Comparison of ENCODE assay signal across 21 mouse cellular contexts in the genomic region with DNA sequence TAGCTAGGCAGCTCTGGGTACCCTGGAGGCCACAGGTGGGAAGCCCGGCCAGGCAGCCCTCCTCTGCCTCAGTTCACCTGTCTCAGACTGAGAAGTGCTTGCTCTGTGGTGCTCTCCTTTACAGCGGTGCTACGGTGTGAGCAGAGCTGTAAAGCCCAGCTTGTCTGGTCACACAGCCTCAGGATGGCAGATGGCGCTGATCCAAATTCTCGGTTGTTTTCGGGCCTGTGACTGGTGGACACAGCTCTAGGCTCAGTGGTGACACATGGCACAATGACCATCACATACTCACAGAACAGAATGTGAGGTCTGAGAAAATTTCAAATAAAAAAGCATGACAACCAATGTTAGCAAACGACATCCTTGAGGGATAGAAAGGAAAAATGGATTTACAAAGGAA. TPM values are rescaled to one million over a fixed set of nuclear protein-coding genes. Genes with fewer than 3 reads are reported as not detected.
DNase-seq lines count a peak whose midpoint lies in the region; ATAC-seq and TF ChIP-seq lines count a peak whose summit lies in the region.
"Had no signal": no experiment of that assay in that cellular context is flagged by ENCODE, and none has a peak within 500 bp of the region (broad histone marks: within the 10 kb centered on the region; RNA-seq: fewer than 3 reads in every experiment).

No protein-coding gene starts in this region.

- no peak overlapping the region for H3K27ac ChIP-seq in left cerebral cortex, adult 2 months

- peak; percentile 48 to 60 for DNase-seq in cerebellum, postnatal 10 days
- DNase-seq in cerebellum, postnatal 14 days, result peak; percentile 34 to 35
- no peak for DNase-seq in cerebellum, adult 11 months
- peak; percentile 17 for DNase-seq in left cerebral cortex, postnatal 4 days
- no peak for DNase-seq in left cerebral cortex, adult 2 months (ENCODE audit: extremely low spot score in 1 of 2, low spot score in 2 of 2)
- DNase-seq in brain, adult 2 months (ENCODE audit: low read depth, low spot score), result peak; percentile 30
- no peak for DNase-seq in heart, adult 18-20 months
- DNase-seq: adrenal gland, adult 2 months; adrenal gland, adult 8-10 months; adrenal gland, postnatal 10 days; adrenal gland, postnatal 14 days; adrenal gland, postnatal 25 days; adrenal gland, postnatal 36 days; B cell, adult 2 months; cerebellum, adult 11-12 months; cerebellum, adult 8-10 months had no signal

- no peak for TF ChIP-seq CTCF in left cerebral cortex, adult 2 months (IDR thresholded peaks at IDR 0.05)

- no peak overlapping the region for H3K4me3 ChIP-seq in left cerebral cortex, adult 2 months

- no peak for ATAC-seq in cerebellum, adult (ENCODE audit: insufficient number of reproducible peaks, low FRiP score, low TSS enrichment)
- ATAC-seq: activated CD4-positive, CD25-positive, alpha-beta regulatory T cell, adult 4 months; CD4-positive, CD25-positive, alpha-beta regulatory T cell, adult 4 months; Patski had no signal

- intact Hi-C loops in left cerebral cortex, postnatal 4 days (cut with DNase I), result no loop called here
- intact Hi-C loops in left cerebral cortex, adult 2 months (cut with DNase I), result no loop called here

RNA-seq across cellular contexts. Expression of a gene that starts 22.9 kb away (rescaled TPM):
- 10 to 100 TPM; 40.0 to 42.3 TPM for total RNA-seq in left cerebral cortex, postnatal 4 days (2021)
- 10 to 100 TPM; 47.1 to 54.1 TPM for total RNA-seq in left cerebral cortex, adult 2 months (2021)
- total RNA-seq in heart, adult 18-20 months (2021), result 10 to 100 TPM; 32.0 to 39.0 TPM

RNA-seq across cellular contexts. Expression of a gene that starts 37.1 kb away (rescaled TPM):
- 1 to 10 TPM in 1 of 2 experiments, under 1 TPM in 1; 0.94 to 1.1 TPM for total RNA-seq in left cerebral cortex, postnatal 4 days (2021)
- total RNA-seq in left cerebral cortex, adult 2 months (2021), result 1 to 10 TPM; 2.1 to 2.6 TPM
- 1 to 10 TPM in 1 of 2 experiments, under 1 TPM in 1; 0.60 to 2.9 TPM for total RNA-seq in heart, adult 18-20 months (2021)
- total RNA-seq: adrenal gland, postnatal 14 days; adrenal gland, postnatal 4 days had no signal

Comparison
In these comparisons a context has a peak if more than half of its experiments do, and no peak if none do; other contexts are left out.
1. DNase-seq: peak in cerebellum, postnatal 10 days (2 of 2), cerebellum, postnatal 14 days (2 of 2), left cerebral cortex, postnatal 4 days (single experiment) and brain, adult 2 months (single experiment); none in cerebellum, adult 11 months (single experiment), left cerebral cortex, adult 2 months (0 of 2) and heart, adult 18-20 months (0 of 2).